Mouse (Mus musculus) stomach, embryonic 14.5 days (tissue): ENCODE measurements around the gene Pipox. TPM values are rescaled to one million over a fixed set of nuclear protein-coding genes. Genes with fewer than 3 reads are reported as not detected.

Experiments
- ATAC-seq: fragments of 200-750 bp; cut with Nextera tagmentation; 2 replicates; pipeline ENCODE4 v1.8.0; 2017; ENCODE audit warnings: low read depth, moderate TSS enrichment; ENCODE audit not compliant: insufficient number of reproducible peaks, insufficient read depth, low FRiP score
- H3K27ac ChIP-seq: fragments of 300-500 bp; sonication (generic); 2 replicates; pipeline ENCODE4 v1.5.1; 2014; ENCODE audit warnings: mild to moderate bottlenecking, low read length, moderate library complexity, mixed read lengths
- H3K27me3 ChIP-seq: fragments of 300-500 bp; sonication (generic); 2 replicates; pipeline ENCODE4 v1.6.1; 2014; ENCODE audit warnings: low read length, control low read depth, mixed read lengths; ENCODE audit not compliant: control insufficient read depth, insufficient read depth
- H3K36me3 ChIP-seq: fragments of 300-500 bp; sonication (generic); 2 replicates; pipeline ENCODE4 v1.6.1; 2014; ENCODE audit warnings: mild to moderate bottlenecking, control low read depth, low read length, moderate library complexity, mixed read lengths; ENCODE audit not compliant: control insufficient read depth, insufficient read depth
- H3K4me1 ChIP-seq: fragments of 300-500 bp; sonication (generic); 2 replicates; pipeline ENCODE4 v1.6.1; 2014; ENCODE audit warnings: low read length, control low read depth, mixed read lengths; ENCODE audit not compliant: control insufficient read depth, insufficient read depth
- H3K4me2 ChIP-seq: fragments of 300-500 bp; sonication (generic); replicated peaks from 2 replicates; pipeline ENCODE4 v1.6.1; 2014; ENCODE audit warnings: low read depth, low read length, control low read depth
- H3K4me3 ChIP-seq: fragments of 300-500 bp; sonication (generic); 2 replicates; pipeline ENCODE4 v1.5.1; 2014; ENCODE audit warnings: low read depth, low read length, control low read depth
- H3K9ac ChIP-seq: fragments of 300-500 bp; sonication (generic); replicated peaks from 2 replicates; pipeline ENCODE4 v1.6.1; 2014; ENCODE audit warnings: low read depth, mild to moderate bottlenecking, control low read depth, low read length, moderate library complexity, mixed read lengths
- H3K9me3 ChIP-seq: fragments of 300-500 bp; sonication (generic); 2 replicates; pipeline ENCODE4 v1.6.1; 2016; ENCODE audit warnings: low read depth, low read length, control low read depth; ENCODE audit not compliant: control insufficient read depth
- WGBS: fragments of 180-500 bp; shearing (Covaris S2); extraction: QIAGEN DNeasy Blood & Tissue Kit; methylation state at CpG from one replicate; pipeline ENCODE4 v1.1.7; 2014; 5-methylcytosine and 5-hydroxymethylcytosine counted together
- polyA plus RNA-seq: library from polyadenylated mRNA; unstranded; fragments of >200 nt; fragmentation: Nextera tagmentation; extraction: Ambion mirVana; gene quantifications from 2 replicates; pipeline ENCODE4 v1.2.1, GENCODE M21; 2014

Pipox gene
- 13.4 and 14.2 TPM in 2 replicates for polyA plus RNA-seq

GRCm38 (mm10) chr11:77893787-77894718, at the start of gene Pipox:
Pipox (minus strand) TSS chr11:77894096.
- H3K9ac ChIP-seq, result no peak within 1 kb of the TSS
- no peaks in the 10 kb centered on the region for H3K9me3 ChIP-seq
- peak; percentile 86 for ATAC-seq
- peak within 1 kb of the TSS; percentile 25 for H3K4me2 ChIP-seq
- peaks cover 28% of the 10 kb centered on the region for H3K4me1 ChIP-seq
- H3K36me3 ChIP-seq, result no peaks in the 10 kb centered on the region
- H3K27ac ChIP-seq, result peak within 1 kb of the TSS; percentile 64
- WGBS, result 20% methylated on average over 11 of the region's 11 CpGs
- H3K27me3 ChIP-seq, result peaks cover 6% of the 10 kb centered on the region; the same call in 1 of the 2 replicates
- H3K4me3 ChIP-seq, result no peak within 1 kb of the TSS

GRCm38 (mm10) chr11:77942230-77942629, 48.3 kb upstream of the Pipox start:
- 0 out of 2 replicates have a peak, but pooled peaks cover 3% of the 10 kb centered on the region for H3K27me3 ChIP-seq
- 16% methylated on average over 5 of the region's 5 CpGs for WGBS
- ATAC-seq, result no peak
- no peak overlapping the region for H3K4me3 ChIP-seq
- H3K9ac ChIP-seq, result no peak overlapping the region
- no peak overlapping the region for H3K27ac ChIP-seq
- H3K9me3 ChIP-seq, result no peaks in the 10 kb centered on the region
- H3K4me2 ChIP-seq, result no peak overlapping the region
- H3K36me3 ChIP-seq, result no peaks in the 10 kb centered on the region
- H3K4me1 ChIP-seq, result no peaks in the 10 kb centered on the region

- ATAC-seq, result no peak
- WGBS, result 22% methylated on average over 4 of the region's 4 CpGs
- H3K27ac ChIP-seq, result no peak overlapping the region
- no peak overlapping the region for H3K4me3 ChIP-seq
- no peaks in the 10 kb centered on the region for H3K36me3 ChIP-seq
- H3K4me1 ChIP-seq, result no peaks in the 10 kb centered on the region
- H3K9ac ChIP-seq, result no peak overlapping the region
- H3K9me3 ChIP-seq, result no peaks in the 10 kb centered on the region
- peaks cover 31% of the 10 kb centered on the region for H3K27me3 ChIP-seq
- no peak overlapping the region for H3K4me2 ChIP-seq
Measured at GRCm38 (mm10) chr11:77937649-77938410, 43.9 kb upstream of the Pipox start.

- no peak overlapping the region for H3K4me3 ChIP-seq
- H3K9ac ChIP-seq, result no peak overlapping the region
- 7% methylated on average over 8 of the region's 8 CpGs for WGBS
- H3K4me2 ChIP-seq, result no peak overlapping the region
- peaks cover 38% of the 10 kb centered on the region for H3K27me3 ChIP-seq
- no peaks in the 10 kb centered on the region for H3K9me3 ChIP-seq
- no peaks in the 10 kb centered on the region for H3K36me3 ChIP-seq
- no peaks in the 10 kb centered on the region for H3K4me1 ChIP-seq
- no peak overlapping the region for H3K27ac ChIP-seq
- no peak for ATAC-seq
Measured at GRCm38 (mm10) chr11:77936846-77937245, 43.0 kb upstream of the Pipox start.

GRCm38 (mm10) chr11:77934568-77935311, 40.8 kb upstream of the Pipox start:
- Histone ChIP-seq H3K4me3 (no peak overlapping the region), H3K27ac (no peak overlapping the region), H3K9ac (no peak overlapping the region), H3K9me3 (no peaks in the 10 kb centered on the region), H3K36me3 (no peaks in the 10 kb centered on the region), H3K4me2 (no peak overlapping the region), H3K27me3 (peaks cover 47% of the 10 kb centered on the region), H3K4me1 (peaks cover 7% of the 10 kb centered on the region; the same call in 1 of the 2 replicates)
- WGBS, result 51% methylated on average over 5 of the region's 5 CpGs
- ATAC-seq, result no peak

- no peaks in the 10 kb centered on the region for H3K9me3 ChIP-seq
- H3K4me2 ChIP-seq, result no peak overlapping the region
- H3K4me1 ChIP-seq, result peaks cover 7% of the 10 kb centered on the region; the same call in 1 of the 2 replicates
- H3K9ac ChIP-seq, result no peak overlapping the region
- peaks cover 50% of the 10 kb centered on the region for H3K27me3 ChIP-seq
- ATAC-seq, result no peak
- no peak overlapping the region for H3K27ac ChIP-seq
- no peaks in the 10 kb centered on the region for H3K36me3 ChIP-seq
- 3% methylated on average over 4 of the region's 4 CpGs for WGBS
- H3K4me3 ChIP-seq, result no peak overlapping the region
Measured at GRCm38 (mm10) chr11:77934111-77934521, 40.2 kb upstream of the Pipox start.

GRCm38 (mm10) chr11:77932576-77932975, 38.7 kb upstream of the Pipox start:
- peaks cover 7% of the 10 kb centered on the region; the same call in 1 of the 2 replicates for H3K4me1 ChIP-seq
- no peak overlapping the region for H3K4me2 ChIP-seq
- H3K27ac ChIP-seq, result no peak overlapping the region
- no peaks in the 10 kb centered on the region for H3K9me3 ChIP-seq
- H3K9ac ChIP-seq, result no peak overlapping the region
- H3K4me3 ChIP-seq, result no peak overlapping the region
- no peak for ATAC-seq
- 25% methylated on average over 5 of the region's 5 CpGs for WGBS
- H3K27me3 ChIP-seq, result peaks cover 46% of the 10 kb centered on the region
- no peaks in the 10 kb centered on the region for H3K36me3 ChIP-seq
